Mouse (Mus musculus): ENCODE data around the gene Gm11444. TPM values are rescaled to one million over a fixed set of nuclear protein-coding genes. Genes with fewer than 3 reads are reported as not detected.
A peak's percentile ranks its signal among the peaks of the same experiment; 100 is the strongest.

Gm11444 gene
- polyA plus RNA-seq, 1 experiment from 2014 or later, result not detected

GRCm38 (mm10) chr11:85800380-85800779 lies 49.8 kb downstream of the Gm11444 start:
- WGBS, result 50% methylated on average over 11 of the region's 11 CpGs

GRCm38 (mm10) chr11:85799856-85800255 lies 50.3 kb downstream of the Gm11444 start:
- Histone ChIP-seq H3K4me3 (replicated peaks; ENCODE audit: low read depth, low read length) (no peak overlapping the region), H3K36me3 (ENCODE audit: insufficient read depth, low read length) (no peaks in the 10 kb centered on the region), H3K4me2 (ENCODE audit: low read length) (0 out of 2 replicates have a peak overlapping the region, but pooled peaks have one; percentile 15), H3K9ac (ENCODE audit: low read depth, low read length) (no peak overlapping the region), H3K9me3 (replicated peaks; ENCODE audit: low read length) (no peaks in the 10 kb centered on the region), H3K27ac (0 out of 2 replicates have a peak overlapping the region, but pooled peaks have one; percentile 27), H3K4me1 (replicated peaks; ENCODE audit: insufficient read depth, low read length) (peaks cover 8% of the 10 kb centered on the region; the same call in 1 of the 2 replicates), H3K27me3 (ENCODE audit: insufficient read depth, low read length) (no peaks in the 10 kb centered on the region)
- TF ChIP-seq CTCF (IDR thresholded peaks at IDR 0.05; ENCODE audit: low read depth), result no peak
- ATAC-seq (replicated peaks; ENCODE audit: low FRiP score, low read depth) (no peak), DNase-seq (ENCODE audit: low spot score) (no peak)
- 27% methylated on average over 19 of the region's 19 CpGs for WGBS

More at GRCm38 (mm10) chr11:85800380-85800779, 49.8 kb downstream of the Gm11444 start:
- Histone ChIP-seq H3K4me1 (replicated peaks; ENCODE audit: insufficient read depth, low read length) (peaks cover 8% of the 10 kb centered on the region; the same call in 1 of the 2 replicates), H3K27ac (peak overlapping the region; percentile 27; the same call in 1 of the 2 replicates), H3K4me3 (replicated peaks; ENCODE audit: low read depth, low read length) (no peak overlapping the region), H3K9me3 (replicated peaks; ENCODE audit: low read length) (no peaks in the 10 kb centered on the region), H3K9ac (ENCODE audit: low read depth, low read length) (no peak overlapping the region), H3K4me2 (ENCODE audit: low read length) (no peak overlapping the region), H3K27me3 (ENCODE audit: insufficient read depth, low read length) (no peaks in the 10 kb centered on the region), H3K36me3 (ENCODE audit: insufficient read depth, low read length) (no peaks in the 10 kb centered on the region)
- no peak for TF ChIP-seq CTCF (IDR thresholded peaks at IDR 0.05; ENCODE audit: low read depth)
- ATAC-seq (replicated peaks; ENCODE audit: low FRiP score, low read depth) (no peak), DNase-seq (ENCODE audit: low spot score) (no peak)

GRCm38 (mm10) chr11:85799456-85799855 lies 50.7 kb downstream of the Gm11444 start:
- Histone ChIP-seq H3K9me3 (replicated peaks; ENCODE audit: low read length) (no peaks in the 10 kb centered on the region), H3K36me3 (ENCODE audit: insufficient read depth, low read length) (no peaks in the 10 kb centered on the region), H3K4me3 (replicated peaks; ENCODE audit: low read depth, low read length) (no peak overlapping the region), H3K27ac (no peak overlapping the region), H3K9ac (ENCODE audit: low read depth, low read length) (no peak overlapping the region), H3K4me2 (ENCODE audit: low read length) (0 out of 2 replicates have a peak overlapping the region, but pooled peaks have one; percentile 15), H3K4me1 (replicated peaks; ENCODE audit: insufficient read depth, low read length) (peaks cover 8% of the 10 kb centered on the region; the same call in 1 of the 2 replicates), H3K27me3 (ENCODE audit: insufficient read depth, low read length) (no peaks in the 10 kb centered on the region)
- DNase-seq (ENCODE audit: low spot score) (no peak), ATAC-seq (replicated peaks; ENCODE audit: low FRiP score, low read depth) (no peak)
- 49% methylated on average over 4 of the region's 4 CpGs for WGBS
- no peak for TF ChIP-seq CTCF (IDR thresholded peaks at IDR 0.05; ENCODE audit: low read depth)

Other genes with a start within 250 kb of the Gm11444 start
- 15.6 and 22.5 TPM in 2 replicates for gene Tbx2, start 17.8 kb downstream of the Gm11444 start, polyA plus RNA-seq (2015; fragmentation: Nextera tagmentation; extraction: Ambion mirVana)
- 0.07 and 0.09 TPM in 2 replicates for gene Tbx4, start 36.1 kb upstream of the Gm11444 start, polyA plus RNA-seq (2015; fragmentation: Nextera tagmentation; extraction: Ambion mirVana)

All from kidney, postnatal 0 days (tissue).